Mouse (Mus musculus): ENCODE results near the gene Gpx1.

DNA sequence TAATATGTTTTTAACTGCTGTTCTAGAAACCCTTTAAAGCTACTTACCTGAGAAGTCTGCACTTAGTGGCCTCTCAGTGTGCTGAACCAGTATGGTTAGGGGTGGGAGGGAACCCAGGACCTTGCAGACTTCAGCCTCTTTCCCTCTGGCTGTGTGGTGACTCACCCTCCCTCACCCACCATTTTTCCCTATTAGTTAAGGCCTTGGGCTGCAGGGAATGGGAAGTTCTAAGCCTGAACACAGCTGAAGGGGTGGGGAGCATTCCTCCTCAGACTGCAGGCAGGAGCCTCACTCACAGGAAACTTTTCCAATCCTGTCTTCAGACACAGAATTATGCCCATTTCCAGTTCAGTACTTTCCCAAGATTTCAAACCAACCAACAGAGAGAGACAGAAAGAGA is 3.1 kb downstream of the Gpx1 start:
- TF ChIP-seq CTCF (IDR thresholded peaks at IDR 0.05; ENCODE audit: low read depth) (no peak), EP300 (IDR thresholded peaks at IDR 0.05; ENCODE audit: low read depth) (no peak)
